Mouse (Mus musculus): ENCODE data around the gene Gm17660. TPM values are rescaled to one million over a fixed set of nuclear protein-coding genes. Genes with fewer than 3 reads are reported as not detected.

Gm17660 gene
- total and polyA plus RNA-seq, 2 experiments from 2014 or later: 1.1 TPM; not detected in 1

GRCm38 (mm10) chr5:104061936-104062772, 15.3 kb downstream of the Gm17660 start:
- no peak overlapping the region for H3K9ac ChIP-seq (replicated peaks; ENCODE audit: low read length, poor library complexity, severe bottlenecking)
- no peak overlapping the region for H3K4me3 ChIP-seq (ENCODE audit: low read depth, low read length)
- ATAC-seq (ENCODE audit: low FRiP score) (peak; percentile 49; the same call in 1 of the 2 replicates), DNase-seq (ENCODE audit: low spot score) (peak; percentile 60)
- no peak overlapping the region for H3K27ac ChIP-seq (ENCODE audit: low read depth, low read length)
- H3K9me3 ChIP-seq (ENCODE audit: low read length): no peaks in the 10 kb centered on the region
- no peak overlapping the region for H3K4me2 ChIP-seq (ENCODE audit: low read depth, low read length, poor library complexity, severe bottlenecking)
- no peak for TF ChIP-seq CTCF (IDR thresholded peaks at IDR 0.05)
- 73% methylated on average over 13 of the region's 13 CpGs for WGBS
- no peaks in the 10 kb centered on the region for H3K4me1 ChIP-seq (ENCODE audit: insufficient read depth, low read length)
- H3K36me3 ChIP-seq (ENCODE audit: insufficient read depth, low read length): peaks cover 17% of the 10 kb centered on the region
- H3K27me3 ChIP-seq (ENCODE audit: insufficient read depth, low read length): no peaks in the 10 kb centered on the region

DNA sequence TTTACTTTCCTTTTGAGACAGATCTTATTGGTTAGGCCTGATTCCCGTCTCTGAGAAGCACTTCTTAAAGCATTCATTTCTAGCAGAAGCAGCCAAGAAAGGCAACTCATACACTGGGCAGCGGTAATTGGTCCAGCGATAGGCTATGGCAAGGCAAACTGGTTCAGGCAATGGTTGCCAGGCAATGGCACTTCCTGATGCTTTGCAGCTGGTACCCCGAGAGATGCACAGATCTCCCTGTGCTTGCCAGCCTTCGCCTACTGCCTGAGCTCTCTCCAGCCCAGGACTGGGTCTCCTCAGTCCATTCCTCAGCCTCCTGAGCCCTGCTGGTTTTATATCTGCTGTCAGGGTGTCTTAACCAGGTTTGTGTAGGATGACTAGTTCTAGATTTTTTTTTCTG, 17.0 kb downstream of the Gm17660 start:
- no peak for TF ChIP-seq CTCF (IDR thresholded peaks at IDR 0.05)
- Histone ChIP-seq H3K9me3 (ENCODE audit: low read length) (no peaks in the 10 kb centered on the region), H3K4me3 (ENCODE audit: low read depth, low read length) (no peak overlapping the region), H3K27me3 (ENCODE audit: insufficient read depth, low read length) (no peaks in the 10 kb centered on the region), H3K27ac (ENCODE audit: low read depth, low read length) (no peak overlapping the region), H3K9ac (replicated peaks; ENCODE audit: low read length, poor library complexity, severe bottlenecking) (no peak overlapping the region), H3K4me2 (ENCODE audit: low read depth, low read length, poor library complexity, severe bottlenecking) (no peak overlapping the region), H3K4me1 (ENCODE audit: insufficient read depth, low read length) (no peaks in the 10 kb centered on the region), H3K36me3 (ENCODE audit: insufficient read depth, low read length) (peaks cover 17% of the 10 kb centered on the region)
- 84% methylated on average over 5 of the region's 5 CpGs for WGBS
- no peak for ATAC-seq (ENCODE audit: low FRiP score)
- peak; percentile 47 for DNase-seq (ENCODE audit: low spot score)

GRCm38 (mm10) chr5:104059628-104060027, 17.8 kb downstream of the Gm17660 start:
- no peaks in the 10 kb centered on the region for H3K27me3 ChIP-seq (ENCODE audit: insufficient read depth, low read length)
- no peaks in the 10 kb centered on the region for H3K9me3 ChIP-seq (ENCODE audit: low read length)
- H3K36me3 ChIP-seq (ENCODE audit: insufficient read depth, low read length): peaks cover 14% of the 10 kb centered on the region
- H3K4me2 ChIP-seq (ENCODE audit: low read depth, low read length, poor library complexity, severe bottlenecking): no peak overlapping the region
- no peak for DNase-seq (ENCODE audit: low spot score)
- no peak overlapping the region for H3K9ac ChIP-seq (replicated peaks; ENCODE audit: low read length, poor library complexity, severe bottlenecking)
- WGBS: 84% methylated on average over 9 of the region's 9 CpGs
- H3K4me1 ChIP-seq (ENCODE audit: insufficient read depth, low read length): no peaks in the 10 kb centered on the region
- no peak for TF ChIP-seq CTCF (IDR thresholded peaks at IDR 0.05)
- no peak overlapping the region for H3K27ac ChIP-seq (ENCODE audit: low read depth, low read length)
- ATAC-seq (ENCODE audit: low FRiP score): no peak
- H3K4me3 ChIP-seq (ENCODE audit: low read depth, low read length): no peak overlapping the region

DNA sequence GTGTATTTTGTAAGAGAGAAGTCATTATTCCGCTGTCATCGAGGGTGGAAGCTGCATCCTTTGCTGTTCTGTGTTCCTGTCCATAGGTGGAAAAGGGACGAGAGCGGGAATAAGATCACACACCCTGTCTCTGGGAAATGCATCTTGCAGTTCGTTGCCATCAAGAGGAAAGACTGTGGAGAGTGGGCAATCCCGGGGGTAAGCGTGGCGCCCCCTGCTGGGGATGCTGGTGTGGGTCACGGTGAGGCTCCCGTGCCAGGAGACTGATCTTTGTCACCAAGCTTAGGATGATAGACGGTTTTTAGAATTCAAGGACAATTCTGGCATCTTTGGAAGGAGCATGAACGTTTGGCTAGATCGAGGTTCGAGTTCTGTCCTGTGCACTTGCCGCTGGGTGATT, 19.4 kb downstream of the Gm17660 start:
- Histone ChIP-seq H3K4me2 (ENCODE audit: low read depth, low read length, poor library complexity, severe bottlenecking) (no peak overlapping the region), H3K4me3 (ENCODE audit: low read depth, low read length) (no peak overlapping the region), H3K36me3 (ENCODE audit: insufficient read depth, low read length) (peaks cover 14% of the 10 kb centered on the region), H3K27me3 (ENCODE audit: insufficient read depth, low read length) (no peaks in the 10 kb centered on the region), H3K27ac (ENCODE audit: low read depth, low read length) (no peak overlapping the region), H3K9ac (replicated peaks; ENCODE audit: low read length, poor library complexity, severe bottlenecking) (no peak overlapping the region), H3K4me1 (ENCODE audit: insufficient read depth, low read length) (no peaks in the 10 kb centered on the region), H3K9me3 (ENCODE audit: low read length) (no peaks in the 10 kb centered on the region)
- peak; percentile 62 for TF ChIP-seq CTCF (IDR thresholded peaks at IDR 0.05)
- WGBS: 66% methylated on average over 15 of the region's 15 CpGs
- DNase-seq (ENCODE audit: low spot score) (no peak), ATAC-seq (ENCODE audit: low FRiP score) (no peak)

GRCm38 (mm10) chr5:104056295-104056694, 21.1 kb downstream of the Gm17660 start:
- DNase-seq (ENCODE audit: low spot score) (no peak), ATAC-seq (ENCODE audit: low FRiP score) (no peak)
- H3K27me3 ChIP-seq (ENCODE audit: insufficient read depth, low read length): no peaks in the 10 kb centered on the region
- H3K4me1 ChIP-seq (ENCODE audit: insufficient read depth, low read length): no peaks in the 10 kb centered on the region
- H3K9ac ChIP-seq (replicated peaks; ENCODE audit: low read length, poor library complexity, severe bottlenecking): no peak overlapping the region
- H3K9me3 ChIP-seq (ENCODE audit: low read length): no peaks in the 10 kb centered on the region
- H3K36me3 ChIP-seq (ENCODE audit: insufficient read depth, low read length): peaks cover 16% of the 10 kb centered on the region
- WGBS: 88% methylated on average over 7 of the region's 7 CpGs
- no peak overlapping the region for H3K4me3 ChIP-seq (ENCODE audit: low read depth, low read length)
- no peak overlapping the region for H3K4me2 ChIP-seq (ENCODE audit: low read depth, low read length, poor library complexity, severe bottlenecking)
- no peak for TF ChIP-seq CTCF (IDR thresholded peaks at IDR 0.05)
- H3K27ac ChIP-seq (ENCODE audit: low read depth, low read length): no peak overlapping the region

GRCm38 (mm10) chr5:104055816-104056215, 21.6 kb downstream of the Gm17660 start:
- WGBS: 94% methylated on average over 4 of the region's 4 CpGs
- H3K27ac ChIP-seq (ENCODE audit: low read depth, low read length): no peak overlapping the region

More at GRCm38 (mm10) chr5:104055816-104056215, 21.6 kb downstream of the Gm17660 start:
- no peak for TF ChIP-seq CTCF (IDR thresholded peaks at IDR 0.05)
- Histone ChIP-seq H3K4me2 (ENCODE audit: low read depth, low read length, poor library complexity, severe bottlenecking) (no peak overlapping the region), H3K36me3 (ENCODE audit: insufficient read depth, low read length) (peaks cover 21% of the 10 kb centered on the region), H3K4me1 (ENCODE audit: insufficient read depth, low read length) (no peaks in the 10 kb centered on the region), H3K4me3 (ENCODE audit: low read depth, low read length) (no peak overlapping the region), H3K9me3 (ENCODE audit: low read length) (no peaks in the 10 kb centered on the region), H3K27me3 (ENCODE audit: insufficient read depth, low read length) (no peaks in the 10 kb centered on the region), H3K9ac (replicated peaks; ENCODE audit: low read length, poor library complexity, severe bottlenecking) (no peak overlapping the region)
- ATAC-seq (ENCODE audit: low FRiP score) (no peak), DNase-seq (ENCODE audit: low spot score) (no peak)
